Mouse (Mus musculus): ENCODE measurements around the gene Svop.
A peak's percentile ranks its signal among the peaks of the same experiment; 100 is the strongest.

Svop gene

GRCm38 (mm10) chr5:114091057-114091807 is at the start of gene Svop:
TSS of gene Svop (minus strand) at chr5:114091570.
- DNase-seq, result peak; percentile 86 to 88

- DNase-seq, result peak; percentile 67 to 85
These were observed 47.8 kb upstream of the Svop start for GRCm38 (mm10) chr5:114139175-114139574.

- DNase-seq, result no peak
These were observed 47.2 kb upstream of the Svop start for GRCm38 (mm10) chr5:114138277-114139164.

- DNase-seq, result no peak
These were observed 46.3 kb upstream of the Svop start for GRCm38 (mm10) chr5:114137481-114138276.

- no peak for DNase-seq
These were observed 44.1 kb upstream of the Svop start for GRCm38 (mm10) chr5:114135516-114135915.

GRCm38 (mm10) chr5:114134091-114134534 is 42.7 kb upstream of the Svop start:
- DNase-seq, result peak; percentile 58 to 82

GRCm38 (mm10) chr5:114132841-114133240 is 41.5 kb upstream of the Svop start:
- no peak for DNase-seq

GRCm38 (mm10) chr5:114131521-114131840 is 40.1 kb upstream of the Svop start:
- peak; percentile 73 to 81 for DNase-seq

GRCm38 (mm10) chr5:114130698-114131520 is 39.5 kb upstream of the Svop start:
- DNase-seq, result peak; percentile 97

- DNase-seq, result peak; percentile 76 to 83
These were observed 38.8 kb upstream of the Svop start, which contains the start of gene Ung for GRCm38 (mm10) chr5:114130211-114130605. TSS of gene Ung (plus strand) at chr5:114130386.

GRCm38 (mm10) chr5:114129550-114130210 is 38.3 kb upstream of the Svop start:
- no peak for DNase-seq

- peak; percentile 91 to 93 for DNase-seq
These were observed 36.3 kb upstream of the Svop start, which contains the start of gene Alkbh2 for GRCm38 (mm10) chr5:114127374-114128349. TSS of gene Alkbh2 (minus strand) at chr5:114128218.

GRCm38 (mm10) chr5:114126499-114127244 is 35.3 kb upstream of the Svop start:
- DNase-seq, result no peak

- DNase-seq, result no peak
These were observed 34.6 kb upstream of the Svop start for GRCm38 (mm10) chr5:114126008-114126407.

GRCm38 (mm10) chr5:114119806-114120205 is 28.4 kb upstream of the Svop start:
- no peak for DNase-seq

- DNase-seq, result no peak
These were observed 25.2 kb upstream of the Svop start for GRCm38 (mm10) chr5:114116586-114116985.

GRCm38 (mm10) chr5:114115030-114115429 is 23.7 kb upstream of the Svop start:
- no peak for DNase-seq

GRCm38 (mm10) chr5:114113334-114113733 is 22.0 kb upstream of the Svop start:
- no peak for DNase-seq

- no peak for DNase-seq
These were observed 15.1 kb upstream of the Svop start for GRCm38 (mm10) chr5:114106391-114106935.

Measured in cerebellum, postnatal 14 days (tissue).